Mouse (Mus musculus) T-cell, adult 66 days (primary cell): ENCODE data around the gene Cntrl. TPM values are rescaled to one million over a fixed set of nuclear protein-coding genes. Genes with fewer than 3 reads are reported as not detected.

Source experiments
- total RNA-seq, 2 experiments: library from RNA; stranded (reverse); gene quantifications; 3 replicates in 1 of 2; 4 replicates in 1 of 2; pipeline ENCODE4 v1.2.4; 2023

Gene Cntrl
- total RNA-seq: 100 to 1,000 TPM; 132 TPM

DNA sequence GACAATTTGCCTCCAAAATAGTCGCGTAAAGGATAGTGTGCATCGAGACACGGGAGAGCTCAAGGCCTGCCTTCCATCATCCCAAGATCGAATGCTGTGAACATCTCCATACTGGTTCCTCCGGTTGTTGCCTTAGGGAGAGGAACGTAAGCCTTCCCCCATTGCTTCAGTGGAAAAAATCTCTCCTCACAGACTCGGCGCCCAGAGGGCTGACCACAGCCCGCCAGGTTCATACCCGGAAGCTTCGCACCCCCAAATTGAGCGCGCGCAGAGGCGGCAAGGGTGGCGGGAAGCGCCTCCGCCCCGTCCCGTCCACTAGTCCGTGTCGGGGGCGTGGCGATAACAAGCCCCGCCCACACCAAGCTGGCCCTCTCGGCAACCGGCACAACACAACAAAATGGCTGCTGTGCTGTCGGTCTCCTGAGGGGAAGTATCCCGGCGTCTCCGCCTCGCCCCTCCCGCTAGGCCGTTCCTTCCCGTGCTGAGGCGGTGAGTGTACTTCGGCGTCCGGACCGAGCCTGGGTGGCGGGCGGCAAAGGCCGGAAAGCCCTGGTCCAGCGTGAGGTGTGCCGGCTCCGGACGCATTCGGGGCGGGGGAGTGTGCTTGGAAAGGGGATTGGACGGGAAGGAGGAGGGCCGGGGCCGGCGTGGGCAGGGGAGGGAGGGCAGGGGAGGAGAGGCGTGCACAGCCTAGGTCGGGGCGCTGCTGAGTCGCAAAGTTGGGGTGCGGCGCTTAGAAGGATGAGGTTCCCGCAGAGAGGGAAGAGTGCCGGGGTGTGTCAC lies at the start of gene Cntrl:
Gene Cntrl (plus strand): TSS at position 352 of the 783 bp plus-strand sequence.

DNA sequence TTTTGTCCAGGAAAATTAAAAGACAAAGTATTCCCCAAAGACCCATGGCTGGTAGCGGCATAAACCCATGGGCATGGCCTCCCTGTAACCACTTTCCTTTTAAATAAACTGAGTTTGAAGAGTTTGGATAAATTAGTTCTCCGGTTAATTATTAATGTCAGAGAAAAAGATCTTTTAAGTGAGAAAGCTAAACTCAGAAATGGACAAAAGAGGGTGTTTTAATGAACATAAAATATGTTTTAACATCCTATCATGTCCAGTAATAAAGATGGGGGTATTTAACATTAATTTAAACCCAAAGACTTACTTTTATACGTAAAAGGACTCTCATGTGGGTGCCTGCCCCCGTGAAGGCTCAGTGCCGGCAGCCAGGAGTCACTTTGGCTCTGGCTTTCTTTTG lies 48.0 kb upstream of the Cntrl start, which contains the start of gene Hc:
Gene Hc (minus strand): TSS at position 101 of the 400 bp plus-strand sequence.

GRCm38 (mm10) chr2:35101443-35101842 lies 7.8 kb upstream of the Cntrl start, which contains the start of gene AI182371:
TSS of gene AI182371 (minus strand) at chr2:35101543.

DNA sequence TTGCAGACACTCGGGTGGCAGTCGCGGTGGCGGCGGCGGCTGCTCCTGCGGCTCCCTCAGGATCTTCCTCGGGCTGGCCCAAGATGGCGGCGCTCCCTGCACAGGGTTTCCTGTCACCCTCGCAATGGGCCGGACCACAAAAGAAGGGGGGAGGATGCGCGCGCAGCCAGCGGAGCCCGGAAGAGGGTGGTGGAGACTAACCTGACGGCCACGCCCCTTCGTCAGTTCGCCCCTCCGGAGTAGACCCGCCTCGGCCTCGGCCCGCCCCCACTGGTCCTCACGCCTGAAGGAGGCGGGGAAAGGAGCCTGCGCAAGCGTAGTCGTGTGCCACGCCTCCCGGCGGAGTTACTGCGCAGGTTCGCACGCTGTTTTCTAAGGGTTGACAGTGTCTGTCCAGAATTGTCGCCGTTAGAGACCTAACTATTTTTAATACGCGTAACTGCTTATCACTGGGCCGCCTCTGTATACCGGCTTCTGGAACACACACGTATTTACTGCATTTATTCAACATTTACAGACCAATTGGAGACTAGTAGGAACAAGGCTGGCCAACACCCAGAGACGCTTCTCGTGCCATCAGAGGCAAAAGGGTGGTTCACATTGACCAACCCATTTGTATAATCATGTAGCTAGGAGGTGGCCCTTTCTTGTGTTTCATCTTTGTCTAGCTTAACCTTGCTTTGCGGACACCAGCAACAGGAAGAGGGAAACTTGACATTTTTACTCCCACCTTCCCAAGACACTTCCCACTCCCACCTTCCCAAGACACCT lies 91.8 kb downstream of the Cntrl start, which contains the start of gene Rab14:
Gene Rab14 (minus strand): TSS at position 223 of the 771 bp plus-strand sequence.

Other genes starting within 250 kb of the Cntrl start
- not detected for gene Cutal, start 235.1 kb upstream of the Cntrl start, total RNA-seq
- 10 to 100 TPM; 36.0 to 36.5 TPM for gene Psmd5, start 234.5 kb upstream of the Cntrl start, total RNA-seq
- gene Phf19, start 195.5 kb upstream of the Cntrl start, total RNA-seq: 1 to 10 TPM; 5.0 to 5.6 TPM
- gene Traf1, start 147.7 kb upstream of the Cntrl start, total RNA-seq: 100 to 1,000 TPM; 254 to 265 TPM
- gene Hc, start 48.1 kb upstream of the Cntrl start, total RNA-seq: not detected
- 1 to 10 TPM; 1.7 to 2.8 TPM for gene AI182371, start 7.9 kb upstream of the Cntrl start, total RNA-seq
- gene Rab14, start 91.6 kb downstream of the Cntrl start, total RNA-seq: 100 to 1,000 TPM; 161 to 166 TPM
- gene Gsn, start 146.9 kb downstream of the Cntrl start, total RNA-seq: 10 to 100 TPM; 16.6 to 17.0 TPM
- gene Stom, start 227.5 kb downstream of the Cntrl start, total RNA-seq: 1 to 10 TPM in 1 of 2 experiments, under 1 TPM in 1; 0.92 to 2.7 TPM